Comparison of ENCODE assay signal across 8 mouse cellular contexts in the genomic region with DNA sequence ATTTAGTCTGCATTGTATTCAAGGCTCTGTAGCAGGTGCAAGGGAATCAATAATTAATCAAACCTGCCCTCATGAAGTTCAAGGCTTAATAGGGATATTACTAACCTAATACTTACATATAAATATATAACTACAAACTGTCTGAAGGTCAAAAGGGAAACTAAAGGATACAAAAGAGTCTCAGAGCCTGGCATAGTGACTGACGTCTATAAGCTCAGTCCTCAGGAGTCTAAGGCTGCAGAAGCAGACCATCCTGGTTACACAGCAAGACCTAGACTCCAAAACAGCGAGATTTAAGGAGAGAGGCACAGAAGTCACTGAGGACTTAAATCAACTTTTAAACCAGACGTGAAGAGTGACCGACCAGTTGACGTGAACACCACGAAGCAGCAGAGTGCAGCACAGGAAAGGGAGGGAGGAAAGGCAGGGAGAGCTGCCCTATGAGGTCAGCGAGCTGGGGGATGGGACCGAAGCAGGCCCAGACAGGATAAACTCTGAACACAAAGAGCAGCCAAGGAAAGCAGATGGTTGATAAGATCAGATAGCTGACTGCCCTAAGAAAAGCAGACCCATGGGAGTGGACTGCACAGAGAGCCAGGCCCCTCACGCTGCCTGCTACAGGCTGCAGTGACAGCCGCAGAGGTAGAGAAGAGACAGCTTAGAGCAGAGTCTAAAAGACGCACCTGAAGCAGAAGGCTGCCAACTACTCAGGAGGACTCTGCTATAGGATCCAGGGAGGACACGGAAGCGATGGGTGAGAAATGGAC. TPM values are rescaled to one million over a fixed set of nuclear protein-coding genes. Genes with fewer than 3 reads are reported as not detected.
DNase-seq lines count a peak whose midpoint lies in the region; ATAC-seq and TF ChIP-seq lines count a peak whose summit lies in the region.

No protein-coding gene starts in this region.

- no peaks in the 10 kb centered on the region for H3K27me3 ChIP-seq in hindbrain, embryonic 15.5 days
- H3K27me3 ChIP-seq in liver, embryonic 12.5 days (replicated peaks): no peaks in the 10 kb centered on the region
- no peaks in the 10 kb centered on the region for H3K27me3 ChIP-seq in midbrain, postnatal 0 days (ENCODE audit: insufficient read depth, low read length)

- H3K27ac ChIP-seq in hindbrain, embryonic 15.5 days (replicated peaks): peak overlapping the region; percentile 52; the same call in 1 of the 2 replicates
- H3K27ac ChIP-seq in liver, embryonic 12.5 days: peak overlapping the region; percentile 45; the same call in 1 of the 2 replicates
- H3K27ac ChIP-seq in midbrain, postnatal 0 days (ENCODE audit: low read depth, low read length): peak overlapping the region; percentile 57

- H3K4me1 ChIP-seq in hindbrain, embryonic 15.5 days (replicated peaks): peaks cover 27% of the 10 kb centered on the region
- H3K4me1 ChIP-seq in liver, embryonic 12.5 days: peaks cover 56% of the 10 kb centered on the region
- H3K4me1 ChIP-seq in midbrain, postnatal 0 days (ENCODE audit: insufficient read depth, low read length): 0 out of 2 replicates have a peak, but pooled peaks cover 3% of the 10 kb centered on the region

- TF ChIP-seq CTCF in midbrain, postnatal 0 days (IDR thresholded peaks at IDR 0.05): no peak

- no peaks in the 10 kb centered on the region; the same call in 1 of the 2 replicates for H3K9me3 ChIP-seq in hindbrain, embryonic 15.5 days
- H3K9me3 ChIP-seq in liver, embryonic 12.5 days (replicated peaks): no peaks in the 10 kb centered on the region
- H3K9me3 ChIP-seq in midbrain, postnatal 0 days (ENCODE audit: low read length): no peaks in the 10 kb centered on the region

- H3K4me2 ChIP-seq in hindbrain, embryonic 15.5 days: no peak overlapping the region
- H3K4me2 ChIP-seq in liver, embryonic 12.5 days: peak overlapping the region; percentile 43
- no peak overlapping the region for H3K4me2 ChIP-seq in midbrain, postnatal 0 days (ENCODE audit: low read depth, low read length, poor library complexity, severe bottlenecking)

- H3K9ac ChIP-seq in hindbrain, embryonic 15.5 days: no peak overlapping the region
- peak overlapping the region; percentile 31; the same call in 1 of the 2 replicates for H3K9ac ChIP-seq in liver, embryonic 12.5 days
- H3K9ac ChIP-seq in midbrain, postnatal 0 days (replicated peaks; ENCODE audit: low read length, poor library complexity, severe bottlenecking): peak overlapping the region; percentile 24; the same call in 1 of the 2 replicates

- peak; percentile 85 for DNase-seq in 416B (ENCODE audit: low read depth)
- DNase-seq in cerebellum, postnatal 14 days: peak; percentile 67 to 69
- peak; percentile 32 for DNase-seq in gastrocnemius, postnatal 10 days
- peak; percentile 42 for DNase-seq in midbrain, postnatal 0 days (ENCODE audit: low spot score)
- no peak for DNase-seq in spleen, postnatal 36 days (ENCODE audit: low spot score in 2 of 2)
- no peak for DNase-seq in frontal cortex, postnatal 36 days (ENCODE audit: low spot score in 2 of 2)

- peak; percentile 75; the same call in 1 of the 2 replicates for ATAC-seq in hindbrain, embryonic 15.5 days (ENCODE audit: low FRiP score, low read depth)
- ATAC-seq in liver, embryonic 12.5 days: peak; percentile 63
- ATAC-seq in midbrain, postnatal 0 days (ENCODE audit: low FRiP score): peak; percentile 61; the same call in 1 of the 2 replicates

- WGBS in hindbrain, embryonic 15.5 days: 42% methylated on average over 13 of the region's 13 CpGs
- 17% methylated on average over 13 of the region's 13 CpGs for WGBS in liver, embryonic 12.5 days (ENCODE audit: insufficient replicate concordance)
- WGBS in midbrain, postnatal 0 days: 30% methylated on average over 13 of the region's 13 CpGs

- no peaks in the 10 kb centered on the region for H3K36me3 ChIP-seq in hindbrain, embryonic 15.5 days
- peaks cover 40% of the 10 kb centered on the region for H3K36me3 ChIP-seq in liver, embryonic 12.5 days
- peaks cover 3% of the 10 kb centered on the region; the same call in 1 of the 2 replicates for H3K36me3 ChIP-seq in midbrain, postnatal 0 days (ENCODE audit: insufficient read depth, low read length)

- H3K4me3 ChIP-seq in hindbrain, embryonic 15.5 days: no peak overlapping the region
- H3K4me3 ChIP-seq in liver, embryonic 12.5 days: no peak overlapping the region
- H3K4me3 ChIP-seq in midbrain, postnatal 0 days (ENCODE audit: low read depth, low read length): no peak overlapping the region

RNA-seq across cellular contexts. Expression of a gene that starts 48.7 kb away (rescaled TPM):
- total RNA-seq in gastrocnemius, postnatal 10 days (2021): 1 to 10 TPM; 5.7 to 7.7 TPM
- polyA plus RNA-seq in hindbrain, embryonic 15.5 days (2015; fragmentation: Nextera tagmentation; extraction: Ambion mirVana): 7.1 and 7.8 TPM in 2 replicates
- polyA plus RNA-seq in liver, embryonic 12.5 days (2016; fragmentation: Nextera tagmentation; extraction: Ambion mirVana): 8.0 and 8.3 TPM in 2 replicates
- total RNA-seq in midbrain, postnatal 0 days (2014; rRNA removed): 30.3 and 35.7 TPM in 2 replicates
- polyA plus RNA-seq in midbrain, postnatal 0 days (2015; fragmentation: Nextera tagmentation; extraction: Ambion mirVana): 5.2 and 6.9 TPM in 2 replicates

Comparison
In these comparisons a context has a peak if more than half of its experiments do, and no peak if none do; other contexts are left out.
1. DNase-seq: peak in 416B (single experiment), cerebellum, postnatal 14 days (2 of 2), gastrocnemius, postnatal 10 days (single experiment) and midbrain, postnatal 0 days (single experiment); none in spleen, postnatal 36 days (0 of 2) and frontal cortex, postnatal 36 days (0 of 2).
2. Peak in every context shown above with its lines, with median percentiles within 50 percentile points of each other: ATAC-seq and H3K27ac ChIP-seq.